Mouse (Mus musculus) limb, embryonic 11.5 days (tissue): ENCODE results near the gene Usp32. TPM values are rescaled to one million over a fixed set of nuclear protein-coding genes. Genes with fewer than 3 reads are reported as not detected.

ENCODE experiments used
- ATAC-seq: fragments of 200-750 bp; cut with Nextera tagmentation; 2 replicates; pipeline ENCODE4 v1.8.0; 2017; ENCODE audit warnings: low read depth; ENCODE audit not compliant: insufficient number of reproducible peaks, low FRiP score, low TSS enrichment
- DNase-seq: peaks from one replicate; pipeline ENCODE4 v3.0.0-alpha.2; 2015; ENCODE audit warnings: low spot score
- H3K27ac ChIP-seq: fragments of 300-500 bp; sonication (generic); replicated peaks from 2 replicates; pipeline ENCODE4 v1.5.1; 2014; ENCODE audit warnings: low read depth, mild to moderate bottlenecking, low read length
- H3K27me3 ChIP-seq: fragments of 300-500 bp; sonication (generic); 2 replicates; pipeline ENCODE4 v1.6.1; 2014; ENCODE audit warnings: mild to moderate bottlenecking, low read length, mixed read lengths; ENCODE audit not compliant: control insufficient read depth, insufficient read depth
- H3K36me3 ChIP-seq: fragments of 300-500 bp; sonication (generic); 2 replicates; pipeline ENCODE4 v1.6.1; 2014; ENCODE audit warnings: mild to moderate bottlenecking, low read length, moderate library complexity, mixed read lengths; ENCODE audit not compliant: control insufficient read depth, insufficient read depth
- H3K4me1 ChIP-seq: fragments of 300-500 bp; sonication (generic); 2 replicates; pipeline ENCODE4 v1.6.1; 2014; ENCODE audit warnings: low read length, mixed read lengths; ENCODE audit not compliant: control insufficient read depth, insufficient read depth
- H3K4me2 ChIP-seq: fragments of 300-500 bp; sonication (generic); 2 replicates; pipeline ENCODE4 v1.6.1; 2014; ENCODE audit warnings: low read depth, mild to moderate bottlenecking, moderate library complexity; ENCODE audit not compliant: severe bottlenecking
- H3K4me3 ChIP-seq: fragments of 300-500 bp; sonication (generic); 2 replicates; pipeline ENCODE4 v1.5.1; 2014; ENCODE audit warnings: low read depth, low read length
- H3K9ac ChIP-seq: fragments of 300-500 bp; sonication (generic); 2 replicates; pipeline ENCODE4 v1.6.1; 2014; ENCODE audit warnings: mild to moderate bottlenecking, low read length
- H3K9me3 ChIP-seq: fragments of 300-500 bp; sonication (generic); 2 replicates; pipeline ENCODE4 v1.6.1; 2016; ENCODE audit warnings: low read length; ENCODE audit not compliant: control insufficient read depth
- WGBS: fragments of 180-500 bp; shearing (Covaris S2); extraction: QIAGEN DNeasy Blood & Tissue Kit; methylation state at CpG from one replicate; pipeline ENCODE4 v1.1.7; 2014; 5-methylcytosine and 5-hydroxymethylcytosine counted together
- polyA plus RNA-seq: library from polyadenylated mRNA; unstranded; fragments of >200 nt; fragmentation: Nextera tagmentation; extraction: Ambion mirVana; gene quantifications from 2 replicates; pipeline ENCODE4 v1.2.1, GENCODE M21; 2014

Usp32 gene
- polyA plus RNA-seq, 1 experiment from 2014 or later: 4.1 TPM

GRCm38 (mm10) chr11:85056901-85057300, 83.1 kb downstream of the Usp32 start:
- Histone ChIP-seq H3K9me3 (no peaks in the 10 kb centered on the region), H3K4me1 (no peaks in the 10 kb centered on the region), H3K4me2 (no peak overlapping the region), H3K36me3 (no peaks in the 10 kb centered on the region), H3K9ac (no peak overlapping the region), H3K4me3 (no peak overlapping the region), H3K27me3 (no peaks in the 10 kb centered on the region), H3K27ac (no peak overlapping the region)
- no peak for DNase-seq
- WGBS: 84% methylated on average over 5 of the region's 5 CpGs
- no peak for ATAC-seq

- no peak for DNase-seq
- Histone ChIP-seq H3K9ac (no peak overlapping the region), H3K36me3 (no peaks in the 10 kb centered on the region), H3K27ac (no peak overlapping the region), H3K4me3 (no peak overlapping the region), H3K4me2 (no peak overlapping the region), H3K4me1 (no peaks in the 10 kb centered on the region), H3K9me3 (no peaks in the 10 kb centered on the region), H3K27me3 (no peaks in the 10 kb centered on the region)
- no peak for ATAC-seq
- WGBS: 85% methylated on average over 2 of the region's 2 CpGs
These were observed 84.4 kb downstream of the Usp32 start for GRCm38 (mm10) chr11:85055561-85055960.

GRCm38 (mm10) chr11:85039256-85039655, 100.7 kb downstream of the Usp32 start:
- H3K27me3 ChIP-seq: no peaks in the 10 kb centered on the region
- H3K27ac ChIP-seq: no peak overlapping the region
- no peak overlapping the region for H3K4me2 ChIP-seq
- ATAC-seq: no peak
- no peak for DNase-seq
- no peaks in the 10 kb centered on the region for H3K4me1 ChIP-seq
- H3K4me3 ChIP-seq: no peak overlapping the region
- WGBS: 94% methylated on average over 3 of the region's 3 CpGs
- H3K9ac ChIP-seq: no peak overlapping the region
- H3K9me3 ChIP-seq: no peaks in the 10 kb centered on the region
- peaks cover 2% of the 10 kb centered on the region; the same call in 1 of the 2 replicates for H3K36me3 ChIP-seq

DNA sequence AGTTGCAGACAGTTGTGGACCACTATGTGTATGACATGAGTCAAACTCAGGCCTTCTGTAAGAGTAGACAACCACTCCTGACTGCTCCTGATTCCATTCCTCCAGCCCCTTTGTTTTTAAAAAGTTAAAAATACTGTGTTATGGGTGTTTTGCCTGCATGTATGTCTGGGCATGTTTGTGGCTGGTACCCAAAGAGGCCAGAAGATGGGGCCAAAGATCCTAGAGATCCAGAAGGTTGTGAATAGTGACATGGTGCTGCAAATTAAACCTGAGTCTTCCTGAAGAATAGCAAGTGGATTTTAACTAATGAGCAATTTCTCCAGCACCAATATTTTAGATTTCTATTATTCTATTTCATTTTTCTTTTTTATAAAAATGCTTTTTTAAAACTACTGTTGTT, 126.8 kb downstream of the Usp32 start:
- Histone ChIP-seq H3K36me3 (no peaks in the 10 kb centered on the region), H3K9me3 (no peaks in the 10 kb centered on the region), H3K4me2 (no peak overlapping the region), H3K27me3 (no peaks in the 10 kb centered on the region), H3K9ac (no peak overlapping the region), H3K4me3 (no peak overlapping the region), H3K27ac (no peak overlapping the region), H3K4me1 (no peaks in the 10 kb centered on the region)
- no peak for DNase-seq
- no peak for ATAC-seq

- no peaks in the 10 kb centered on the region for H3K4me1 ChIP-seq
- no peaks in the 10 kb centered on the region for H3K27me3 ChIP-seq
- H3K36me3 ChIP-seq: peaks cover 2% of the 10 kb centered on the region; the same call in 1 of the 2 replicates
- no peaks in the 10 kb centered on the region for H3K9me3 ChIP-seq
- 91% methylated on average over 3 of the region's 3 CpGs for WGBS
- H3K27ac ChIP-seq: no peak overlapping the region
- DNase-seq: no peak
- H3K9ac ChIP-seq: no peak overlapping the region
- H3K4me2 ChIP-seq: no peak overlapping the region
- no peak overlapping the region for H3K4me3 ChIP-seq
- ATAC-seq: no peak
These were observed 136.4 kb downstream of the Usp32 start for GRCm38 (mm10) chr11:85003566-85003965.

DNA sequence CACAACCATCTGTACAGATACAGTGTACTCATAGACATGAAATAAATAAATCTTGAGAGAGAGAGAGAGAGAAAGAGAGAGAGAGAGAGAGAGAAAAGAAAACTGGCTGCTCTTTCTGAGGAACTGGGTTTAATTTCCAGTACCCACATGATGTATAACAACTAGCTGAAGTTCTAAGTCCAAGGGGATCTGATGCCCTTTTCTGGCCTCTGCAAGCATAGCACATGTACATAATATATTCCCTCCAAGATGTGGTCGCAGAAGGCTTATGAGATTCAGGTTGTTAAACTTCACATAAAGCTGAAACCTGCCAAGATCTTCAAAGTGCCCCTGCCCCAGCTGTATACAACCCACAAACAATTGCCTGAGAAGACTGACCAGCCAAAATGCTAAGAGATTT, 144.7 kb downstream of the Usp32 start:
- WGBS: 71% methylated on average over 1 of the region's 1 CpGs
- no peaks in the 10 kb centered on the region for H3K4me1 ChIP-seq
- H3K27me3 ChIP-seq: no peaks in the 10 kb centered on the region
- no peak overlapping the region for H3K4me3 ChIP-seq
- H3K9ac ChIP-seq: no peak overlapping the region
- H3K27ac ChIP-seq: no peak overlapping the region
- peaks cover 2% of the 10 kb centered on the region; the same call in 1 of the 2 replicates for H3K36me3 ChIP-seq
- H3K9me3 ChIP-seq: no peaks in the 10 kb centered on the region
- H3K4me2 ChIP-seq: no peak overlapping the region
- ATAC-seq (no peak), DNase-seq (no peak)

- Histone ChIP-seq H3K4me3 (no peak overlapping the region), H3K4me1 (no peaks in the 10 kb centered on the region), H3K9ac (no peak overlapping the region), H3K27me3 (no peaks in the 10 kb centered on the region), H3K4me2 (no peak overlapping the region), H3K27ac (no peak overlapping the region), H3K36me3 (peaks cover 2% of the 10 kb centered on the region; the same call in 1 of the 2 replicates), H3K9me3 (no peaks in the 10 kb centered on the region)
- 88% methylated on average over 1 of the region's 1 CpGs for WGBS
- DNase-seq (no peak), ATAC-seq (no peak)
These were observed 147.0 kb downstream of the Usp32 start for GRCm38 (mm10) chr11:84992996-84993395.

DNA sequence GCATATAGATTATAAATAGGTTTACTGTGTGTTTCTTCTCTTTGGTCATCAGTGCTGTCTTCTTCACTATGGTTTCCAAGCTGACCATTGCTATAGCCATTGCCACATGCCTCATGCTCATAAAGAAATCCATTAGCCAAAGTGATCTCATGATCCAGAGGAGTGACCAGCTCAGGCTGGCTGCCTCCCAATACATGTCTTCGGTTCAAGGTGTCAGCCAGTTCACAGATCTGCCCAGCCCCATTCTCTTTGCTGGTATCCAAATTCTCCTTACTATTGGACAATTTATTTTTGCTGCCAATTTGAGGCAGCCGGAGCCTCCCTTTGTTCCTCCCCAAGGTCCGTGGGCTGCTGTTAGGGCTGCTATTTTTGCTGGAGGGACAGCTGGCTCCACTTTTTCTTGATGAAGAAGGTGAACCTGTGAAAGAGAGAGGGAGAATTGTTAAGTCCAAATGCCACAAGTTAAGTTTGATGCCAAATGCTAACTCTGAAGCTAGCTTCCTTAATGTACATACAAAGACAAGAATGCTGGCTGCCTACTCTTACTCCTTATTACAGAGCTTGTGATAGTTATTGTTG, 151.5 kb downstream of the Usp32 start:
- WGBS: 95% methylated on average over 3 of the region's 3 CpGs
- H3K36me3 ChIP-seq: no peaks in the 10 kb centered on the region; the same call in 1 of the 2 replicates
- H3K4me3 ChIP-seq: no peak overlapping the region

DNA sequence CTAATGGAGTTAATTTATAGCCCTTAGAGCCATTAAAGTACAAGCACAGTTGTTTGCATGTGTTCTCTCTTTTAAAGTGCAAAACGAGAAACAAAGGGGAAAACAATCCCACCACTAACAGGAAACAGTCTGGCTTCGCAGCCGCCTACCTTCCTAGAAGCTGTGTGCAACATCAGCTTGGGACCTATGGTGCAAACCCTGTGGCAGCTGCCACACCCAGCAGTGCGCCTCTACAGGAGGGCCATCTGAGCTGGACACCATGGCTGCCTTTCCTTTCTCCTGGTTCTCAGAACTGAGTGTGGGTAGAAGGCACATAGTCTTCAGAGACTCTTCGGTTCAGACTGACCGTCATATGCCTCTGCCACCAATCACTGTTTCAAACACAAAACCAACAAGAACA, 154.5 kb downstream of the Usp32 start:
- H3K27ac ChIP-seq: no peak overlapping the region
- WGBS: 76% methylated on average over 6 of the region's 6 CpGs

More for the DNA sequence above, 151.5 kb downstream of the Usp32 start:
- Histone ChIP-seq H3K9ac (no peak overlapping the region), H3K27ac (no peak overlapping the region), H3K4me2 (no peak overlapping the region), H3K27me3 (no peaks in the 10 kb centered on the region), H3K4me1 (no peaks in the 10 kb centered on the region), H3K9me3 (no peaks in the 10 kb centered on the region)
- ATAC-seq (no peak), DNase-seq (no peak)

More for the DNA sequence above, 154.5 kb downstream of the Usp32 start:
- Histone ChIP-seq H3K4me1 (no peaks in the 10 kb centered on the region), H3K9me3 (no peaks in the 10 kb centered on the region), H3K36me3 (no peaks in the 10 kb centered on the region; the same call in 1 of the 2 replicates), H3K4me3 (no peak overlapping the region), H3K27me3 (no peaks in the 10 kb centered on the region), H3K9ac (no peak overlapping the region), H3K4me2 (no peak overlapping the region)
- ATAC-seq (no peak), DNase-seq (no peak)
